In genomic region chr9:46816126-46816525, GRCm38 (mm10) we compare ENCODE assay signal across 21 mouse cellular contexts.
DNase-seq lines count a peak whose midpoint lies in the region; ATAC-seq and TF ChIP-seq lines count a peak whose summit lies in the region.
"Had no signal": no experiment of that assay in that cellular context is flagged by ENCODE, and none has a peak within 500 bp of the region (broad histone marks: within the 10 kb centered on the region; RNA-seq: fewer than 3 reads in every experiment).

No protein-coding gene starts in this region.

- H3K4me1 ChIP-seq in intestine, postnatal 0 days (replicated peaks; ENCODE audit: control insufficient read depth, insufficient read depth, low read length): no peaks in the 10 kb centered on the region
- H3K4me1 ChIP-seq: heart, embryonic 12.5 days had no signal

- H3K36me3 ChIP-seq in intestine, postnatal 0 days (ENCODE audit: control insufficient read depth, insufficient read depth): no peaks in the 10 kb centered on the region
- H3K36me3 ChIP-seq: heart, embryonic 12.5 days; hindbrain, embryonic 15.5 days; midbrain, embryonic 13.5 days; neural tube, embryonic 15.5 days had no signal

- no peak overlapping the region for H3K4me3 ChIP-seq in intestine, postnatal 0 days (ENCODE audit: low read depth, low read length)
- H3K4me3 ChIP-seq: erythroblast, embryonic 14.5 days; heart, embryonic 12.5 days; hindbrain, embryonic 15.5 days; midbrain, embryonic 13.5 days; myocyte; neural tube, embryonic 15.5 days had no signal

- no peaks in the 10 kb centered on the region; the same call in 1 of the 2 replicates for H3K27me3 ChIP-seq in intestine, postnatal 0 days (replicated peaks; ENCODE audit: control insufficient read depth, insufficient read depth, low read length)
- H3K27me3 ChIP-seq: neural tube, embryonic 15.5 days had no signal

- H3K9ac ChIP-seq in intestine, postnatal 0 days (ENCODE audit: low read depth, low read length): no peak overlapping the region
- H3K9ac ChIP-seq: heart, embryonic 12.5 days; hindbrain, embryonic 15.5 days; liver, postnatal 0 days; midbrain, embryonic 13.5 days; neural tube, embryonic 15.5 days had no signal

- H3K9me3 ChIP-seq in intestine, postnatal 0 days (ENCODE audit: control insufficient read depth): no peaks in the 10 kb centered on the region
- H3K9me3 ChIP-seq: heart, embryonic 12.5 days; hindbrain, embryonic 15.5 days; midbrain, embryonic 13.5 days; neural tube, embryonic 15.5 days had no signal

- 79% methylated on average over 5 of the region's 5 CpGs for WGBS in intestine, postnatal 0 days

- peak; percentile 54 for DNase-seq in layer of hippocampus, adult 11-12 months (ENCODE audit: low spot score)
- DNase-seq in layer of hippocampus, postnatal 36 days: no peak
- peak; percentile 85 for DNase-seq in brain, adult 2 months (ENCODE audit: low read depth, low spot score)
- DNase-seq in frontal cortex, adult 2 months (ENCODE audit: extremely low spot score in 1 of 2, low spot score in 1 of 2): peak; percentile 26 to 81
- peak; percentile 69 for DNase-seq in right cerebral cortex, adult 18-20 months
- DNase-seq in kidney, postnatal 14 days: no peak
- DNase-seq: gastrocnemius, postnatal 36 days; heart, postnatal 36 days; liver; liver, postnatal 0 days had no signal

- H3K4me2 ChIP-seq in intestine, postnatal 0 days (replicated peaks; ENCODE audit: low read depth): no peak overlapping the region
- H3K4me2 ChIP-seq: heart, embryonic 12.5 days; hindbrain, embryonic 15.5 days; midbrain, embryonic 13.5 days; neural tube, embryonic 15.5 days had no signal

- TF ChIP-seq CTCF in intestine, postnatal 0 days (IDR thresholded peaks at IDR 0.05; ENCODE audit: low read depth): no peak

- ATAC-seq in intestine, postnatal 0 days: no peak
- ATAC-seq in erythroblast, adult 5-6 weeks (replicated peaks; ENCODE audit: low FRiP score, poor library complexity, severe bottlenecking): no peak
- ATAC-seq: activated CD4-positive, CD25-positive, alpha-beta regulatory T cell, adult 4 months; intestine, embryonic 16.5 days; liver, postnatal 0 days; midbrain, embryonic 13.5 days; Patski had no signal

- no peak overlapping the region for H3K27ac ChIP-seq in intestine, postnatal 0 days (ENCODE audit: low read depth, low read length)
- H3K27ac ChIP-seq: hindbrain, embryonic 15.5 days; midbrain, embryonic 13.5 days; neural tube, embryonic 15.5 days had no signal

Comparison
In these comparisons a context has a peak if more than half of its experiments do, and no peak if none do; other contexts are left out.
1. DNase-seq: peak in layer of hippocampus, adult 11-12 months (single experiment), brain, adult 2 months (single experiment), frontal cortex, adult 2 months (2 of 2) and right cerebral cortex, adult 18-20 months (single experiment); none in layer of hippocampus, postnatal 36 days (0 of 2) and kidney, postnatal 14 days (single experiment).